Mouse (Mus musculus) kidney, embryonic 14.5 days (tissue): ENCODE measurements around the gene Gapdh. TPM values are rescaled to one million over a fixed set of nuclear protein-coding genes. Genes with fewer than 3 reads are reported as not detected.
A peak's percentile ranks its signal among the peaks of the same experiment; 100 is the strongest.

Experiments used
- ATAC-seq: fragments of 200-750 bp; cut with Nextera tagmentation; 2 replicates; pipeline ENCODE4 v1.8.0; 2017; ENCODE audit warnings: moderate number of reproducible peaks, mild to moderate bottlenecking, moderate TSS enrichment, moderate library complexity; ENCODE audit not compliant: low FRiP score, low TSS enrichment
- H3K27ac ChIP-seq: fragments of 300-500 bp; sonication (generic); 2 replicates; pipeline ENCODE4 v1.5.1; 2014; ENCODE audit warnings: low read depth, mild to moderate bottlenecking, low read length, moderate library complexity, mixed read lengths
- H3K27me3 ChIP-seq: fragments of 300-500 bp; sonication (generic); 2 replicates; pipeline ENCODE4 v1.6.1; 2014; ENCODE audit warnings: mild to moderate bottlenecking, low read length; ENCODE audit not compliant: control insufficient read depth, insufficient read depth
- H3K36me3 ChIP-seq: fragments of 300-500 bp; sonication (generic); 2 replicates; pipeline ENCODE4 v1.6.1; 2014; ENCODE audit warnings: low read length, mixed read lengths; ENCODE audit not compliant: control insufficient read depth, insufficient read depth
- H3K4me1 ChIP-seq: fragments of 300-500 bp; sonication (generic); 2 replicates; pipeline ENCODE4 v1.6.1; 2014; ENCODE audit warnings: low read length, mixed read lengths; ENCODE audit not compliant: control insufficient read depth, insufficient read depth
- H3K4me2 ChIP-seq: fragments of 300-500 bp; sonication (generic); replicated peaks from 2 replicates; pipeline ENCODE4 v1.6.1; 2014; ENCODE audit warnings: low read depth, mild to moderate bottlenecking, low read length
- H3K4me3 ChIP-seq: fragments of 300-500 bp; sonication (generic); 2 replicates; pipeline ENCODE4 v1.5.1; 2014; ENCODE audit warnings: mild to moderate bottlenecking, low read length
- H3K9ac ChIP-seq: fragments of 300-500 bp; sonication (generic); 2 replicates; pipeline ENCODE4 v1.6.1; 2014; ENCODE audit warnings: low read depth, mild to moderate bottlenecking, low read length, moderate library complexity
- H3K9me3 ChIP-seq: fragments of 300-500 bp; sonication (generic); 2 replicates; pipeline ENCODE4 v1.6.1; 2016; ENCODE audit warnings: low read length; ENCODE audit not compliant: control insufficient read depth
- WGBS: fragments of 180-500 bp; shearing (Covaris S2); extraction: QIAGEN DNeasy Blood & Tissue Kit; methylation state at CpG from one replicate; pipeline ENCODE4 v1.1.7; 2014; 5-methylcytosine and 5-hydroxymethylcytosine counted together
- polyA plus RNA-seq: library from polyadenylated mRNA; unstranded; fragments of >200 nt; fragmentation: Nextera tagmentation; extraction: Ambion mirVana; gene quantifications from 2 replicates; pipeline ENCODE4 v1.2.1, GENCODE M21; 2014

The Gapdh gene
- polyA plus RNA-seq: 2,196 and 2,293 TPM in 2 replicates

GRCm38 (mm10) chr6:125166051-125166751 lies at the start of gene Gapdh:
Gene Gapdh, minus strand, starts transcription at chr6:125166467.
- Histone ChIP-seq H3K27me3 (no peaks in the 10 kb centered on the region), H3K4me3 (peak within 1 kb of the TSS; percentile 74), H3K36me3 (peaks cover 65% of the 10 kb centered on the region), H3K4me2 (peak within 1 kb of the TSS; percentile 54), H3K4me1 (peaks cover 24% of the 10 kb centered on the region), H3K9ac (peak within 1 kb of the TSS; percentile 89), H3K9me3 (no peaks in the 10 kb centered on the region), H3K27ac (peak within 1 kb of the TSS; percentile 83)
- whole genome bisulfite sequencing: 0% methylated on average over 18 of the region's 18 CpGs
- peak; percentile 67 for ATAC-seq

GRCm38 (mm10) chr6:125215148-125215954 lies 49.1 kb upstream of the Gapdh start, which contains the start of gene Vamp1:
Gene Vamp1, plus strand, starts transcription at chr6:125215551.
- Histone ChIP-seq H3K9ac (peak within 1 kb of the TSS; percentile 63), H3K9me3 (no peaks in the 10 kb centered on the region), H3K27me3 (peaks cover 10% of the 10 kb centered on the region), H3K4me3 (peak within 1 kb of the TSS; percentile 60), H3K27ac (no peak within 1 kb of the TSS), H3K4me1 (no peaks in the 10 kb centered on the region), H3K4me2 (peak within 1 kb of the TSS; percentile 81), H3K36me3 (no peaks in the 10 kb centered on the region)
- peak; percentile 97 for ATAC-seq
- WGBS: under 1% methylated on average over 48 of the region's 48 CpGs

- no peak overlapping the region for H3K4me3 ChIP-seq
- no peaks in the 10 kb centered on the region for H3K36me3 ChIP-seq
- H3K27ac ChIP-seq: no peak overlapping the region
- no peak for ATAC-seq
- no peak overlapping the region for H3K4me2 ChIP-seq
- no peaks in the 10 kb centered on the region for H3K9me3 ChIP-seq
- 79% methylated on average over 6 of the region's 6 CpGs for WGBS
- peaks cover 10% of the 10 kb centered on the region for H3K27me3 ChIP-seq
- no peak overlapping the region for H3K9ac ChIP-seq
- no peaks in the 10 kb centered on the region for H3K4me1 ChIP-seq
Observed at GRCm38 (mm10) chr6:125213715-125214114, 47.4 kb upstream of the Gapdh start.

- Histone ChIP-seq H3K4me1 (no peaks in the 10 kb centered on the region), H3K27me3 (peaks cover 10% of the 10 kb centered on the region), H3K27ac (no peak overlapping the region), H3K4me2 (no peak overlapping the region), H3K36me3 (no peaks in the 10 kb centered on the region), H3K9ac (no peak overlapping the region), H3K4me3 (no peak overlapping the region), H3K9me3 (no peaks in the 10 kb centered on the region)
- WGBS: 75% methylated on average over 6 of the region's 6 CpGs
- no peak for ATAC-seq
Observed at GRCm38 (mm10) chr6:125213129-125213528, 46.9 kb upstream of the Gapdh start.

- Histone ChIP-seq H3K36me3 (no peaks in the 10 kb centered on the region), H3K4me2 (no peak overlapping the region), H3K9me3 (no peaks in the 10 kb centered on the region), H3K4me3 (no peak overlapping the region), H3K27ac (no peak overlapping the region), H3K27me3 (peaks cover 10% of the 10 kb centered on the region), H3K4me1 (no peaks in the 10 kb centered on the region), H3K9ac (no peak overlapping the region)
- 32% methylated on average over 2 of the region's 2 CpGs for WGBS
- ATAC-seq: no peak
Observed at GRCm38 (mm10) chr6:125212621-125213020, 46.4 kb upstream of the Gapdh start.

- Histone ChIP-seq H3K9me3 (no peaks in the 10 kb centered on the region), H3K27me3 (peaks cover 10% of the 10 kb centered on the region), H3K4me3 (no peak overlapping the region), H3K4me1 (no peaks in the 10 kb centered on the region), H3K4me2 (no peak overlapping the region), H3K9ac (no peak overlapping the region), H3K27ac (no peak overlapping the region), H3K36me3 (no peaks in the 10 kb centered on the region)
- ATAC-seq: no peak
- WGBS: 74% methylated on average over 1 of the region's 1 CpGs
Observed at GRCm38 (mm10) chr6:125210436-125210835, 44.2 kb upstream of the Gapdh start.

- WGBS: 90% methylated on average over 5 of the region's 5 CpGs
- peaks cover 19% of the 10 kb centered on the region for H3K36me3 ChIP-seq
- no peak overlapping the region for H3K9ac ChIP-seq
- no peak overlapping the region for H3K4me3 ChIP-seq
- no peaks in the 10 kb centered on the region for H3K27me3 ChIP-seq
- H3K4me1 ChIP-seq: no peaks in the 10 kb centered on the region
- no peak overlapping the region for H3K4me2 ChIP-seq
- H3K9me3 ChIP-seq: no peaks in the 10 kb centered on the region
- H3K27ac ChIP-seq: no peak overlapping the region
- no peak for ATAC-seq
Observed at GRCm38 (mm10) chr6:125197166-125197565, 30.9 kb upstream of the Gapdh start.

GRCm38 (mm10) chr6:125196301-125196700 lies 30.0 kb upstream of the Gapdh start:
- Histone ChIP-seq H3K9ac (no peak overlapping the region), H3K4me1 (no peaks in the 10 kb centered on the region), H3K4me3 (no peak overlapping the region), H3K4me2 (no peak overlapping the region), H3K36me3 (peaks cover 19% of the 10 kb centered on the region), H3K27me3 (no peaks in the 10 kb centered on the region), H3K9me3 (no peaks in the 10 kb centered on the region), H3K27ac (no peak overlapping the region)
- no peak for ATAC-seq
- WGBS: 63% methylated on average over 3 of the region's 3 CpGs

- Histone ChIP-seq H3K9ac (no peak overlapping the region), H3K36me3 (peaks cover 19% of the 10 kb centered on the region), H3K27ac (no peak overlapping the region), H3K4me3 (no peak overlapping the region), H3K4me1 (no peaks in the 10 kb centered on the region), H3K9me3 (no peaks in the 10 kb centered on the region), H3K4me2 (no peak overlapping the region), H3K27me3 (no peaks in the 10 kb centered on the region)
- 30% methylated on average over 1 of the region's 1 CpGs for WGBS
- no peak for ATAC-seq
Observed at GRCm38 (mm10) chr6:125195541-125196075, 29.3 kb upstream of the Gapdh start.
